Mouse (Mus musculus) thymus, adult 2 months (tissue): ENCODE measurements at regions not wholly inside any gene's neighbourhood (a gene's known extent, or its start where the extent isn't known, plus 50 kb on each side); places are given as distances from the start of the nearest gene placed in this dataset.

ENCODE experiments used
- CTCF ChIP-seq: fragments of 200-500 bp; IDR thresholded peaks from 2 replicates; pipeline ENCODE4 v1.5.1; 2012; ENCODE audit warnings: mild to moderate bottlenecking, control low read depth, low read length, moderate library complexity, borderline replicate concordance; ENCODE audit not compliant: control insufficient read depth, poor library complexity, insufficient read depth; ENCODE audit errors: extremely low read depth
- POLR2A ChIP-seq: fragments of 200-500 bp; IDR thresholded peaks from 2 replicates; pipeline ENCODE4 v1.6.1; 2012; ENCODE audit warnings: mild to moderate bottlenecking, low read length, control low read depth, moderate library complexity; ENCODE audit not compliant: control insufficient read depth, poor library complexity, insufficient read depth; ENCODE audit errors: extremely low read depth

GRCm38 (mm10) chr13:110977379-110977778, 277.4 kb upstream of the Actbl2 start:
- no peak for TF ChIP-seq POLR2A
- TF ChIP-seq CTCF, result no peak
